Mouse (Mus musculus): ENCODE measurements around the gene Rpl18. TPM values are rescaled to one million over a fixed set of nuclear protein-coding genes. Genes with fewer than 3 reads are reported as not detected.
A peak's percentile ranks its signal among the peaks of the same experiment; 100 is the strongest.

Rpl18 gene
- 1,000 to 10,000 TPM; 1,050 to 1,062 TPM for total RNA-seq (2021)
- long read RNA-seq, experiment 1, transcript Rpl18-202 (6 exons, 1,027 nt) = minor isoform, 20 of 410 reads
- long read RNA-seq, experiment 1, transcript Rpl18-205 (2 exons, 450 nt) = minor isoform, 12 of 410 reads
- long read RNA-seq, experiment 1, transcript Rpl18-201 (6 exons, 679 nt) = major isoform, 329 of 410 reads
- long read RNA-seq, experiment 1, partial matches to known transcripts = 41 of 410 reads
- long read RNA-seq, experiment 1, other reads (novel, unspliced or antisense) = 8 of 410 reads
- long read RNA-seq, experiment 2, transcript Rpl18-202 (6 exons, 1,027 nt) = minor isoform, 7 of 195 reads
- long read RNA-seq, experiment 2, transcript Rpl18-201 (6 exons, 679 nt) = major isoform, 156 of 195 reads
- long read RNA-seq, experiment 2, transcript Rpl18-205 (2 exons, 450 nt) = minor isoform, 6 of 195 reads
- long read RNA-seq, experiment 2, partial matches to known transcripts = 19 of 195 reads
- long read RNA-seq, experiment 2, other reads (novel, unspliced or antisense) = 5 of 195 reads

DNA sequence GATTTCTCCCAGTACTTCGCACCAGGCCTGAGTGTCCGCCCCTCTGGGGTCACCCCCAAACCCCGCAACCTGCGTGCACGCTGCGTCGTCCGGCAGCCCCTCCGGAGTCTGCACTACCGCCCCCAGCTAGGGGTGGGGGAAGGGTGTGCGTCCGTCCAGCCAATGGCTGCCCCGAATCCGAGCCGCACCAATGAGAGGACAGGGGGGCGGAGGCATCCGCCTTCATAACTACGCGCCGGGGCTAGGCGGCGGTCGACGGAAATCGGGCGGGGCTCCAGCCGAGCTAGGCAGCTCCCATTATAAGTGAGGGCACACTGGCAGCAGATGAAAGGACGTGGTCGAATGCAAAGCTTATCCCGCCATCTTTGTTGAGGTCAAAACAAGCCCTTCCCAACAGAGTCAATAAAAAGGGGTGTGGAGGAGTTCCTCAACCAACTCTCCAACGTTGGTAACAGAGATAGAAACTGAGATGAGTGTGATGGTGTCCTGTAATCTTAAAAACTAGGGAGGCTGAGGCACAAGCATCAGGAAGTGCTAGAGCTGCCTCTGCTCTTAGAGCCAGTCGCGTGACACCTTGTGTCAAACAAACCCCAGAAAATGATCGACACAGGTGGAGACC, at the start of gene Rpl18:
Gene Rpl18 (plus strand): TSS at position 368 of the 619 bp plus-strand sequence.
- DNase-seq = peak; percentile 99

DNA sequence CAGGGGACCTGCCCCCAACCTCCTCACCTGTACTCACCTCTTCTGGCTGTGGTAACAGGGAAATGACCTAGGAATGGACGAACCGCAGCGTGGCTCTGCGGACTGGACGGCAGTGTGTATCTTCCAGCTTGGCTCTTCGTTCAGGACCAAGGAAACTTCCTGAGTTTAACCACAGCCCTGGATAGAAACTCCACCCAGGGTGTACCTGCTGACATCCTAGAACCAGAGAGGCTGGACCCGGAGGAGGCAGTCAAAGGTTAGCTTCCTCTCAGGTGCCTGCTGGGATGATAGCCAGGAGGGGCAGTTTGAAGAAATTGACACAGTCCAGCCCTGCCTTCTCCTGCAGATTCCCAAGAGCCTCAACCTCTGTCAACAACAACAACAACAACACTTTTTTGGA, 49.1 kb upstream of the Rpl18 start, which contains the start of gene Fut2:
Gene Fut2 (minus strand): TSS at position 234 of the 400 bp plus-strand sequence.
- DNase-seq = no peak

DNA sequence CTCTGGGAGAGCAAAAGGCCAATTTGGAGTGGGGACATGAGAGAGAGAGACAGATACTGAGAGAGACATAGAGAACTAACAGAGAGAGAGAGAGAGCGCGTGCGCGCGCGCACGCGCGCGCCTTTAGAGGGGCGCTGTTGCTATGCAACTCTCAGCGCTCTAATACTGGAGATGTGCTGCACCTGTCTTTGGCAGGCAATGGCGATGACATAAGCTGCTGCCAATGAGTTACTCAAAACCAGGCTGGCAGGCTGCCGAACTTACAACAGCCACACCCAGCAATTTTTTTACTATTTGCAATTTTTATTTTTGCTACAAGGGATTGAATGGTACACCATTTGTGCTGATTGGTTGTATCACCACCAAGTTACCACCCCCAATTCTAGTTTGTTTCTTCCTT, 47.5 kb upstream of the Rpl18 start:
- DNase-seq = no peak

DNA sequence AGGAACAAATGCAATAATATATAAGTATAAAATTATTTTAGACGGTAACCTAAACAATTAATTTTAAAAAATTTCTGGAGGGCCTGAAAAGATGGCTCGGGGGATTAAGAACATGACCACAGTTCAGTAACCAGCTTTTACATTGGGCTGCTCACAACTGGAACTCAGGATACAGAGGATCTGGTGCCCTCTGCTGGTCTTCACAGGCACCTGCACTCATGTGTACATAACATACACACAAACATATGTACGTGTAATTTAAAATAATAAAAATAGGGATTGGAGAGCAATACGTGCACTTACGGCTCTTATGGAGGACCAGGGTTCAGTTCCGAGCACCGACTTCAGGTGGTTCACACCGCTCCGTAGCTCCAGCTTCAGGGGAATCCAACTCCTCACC, 46.3 kb upstream of the Rpl18 start:
- DNase-seq = no peak

DNA sequence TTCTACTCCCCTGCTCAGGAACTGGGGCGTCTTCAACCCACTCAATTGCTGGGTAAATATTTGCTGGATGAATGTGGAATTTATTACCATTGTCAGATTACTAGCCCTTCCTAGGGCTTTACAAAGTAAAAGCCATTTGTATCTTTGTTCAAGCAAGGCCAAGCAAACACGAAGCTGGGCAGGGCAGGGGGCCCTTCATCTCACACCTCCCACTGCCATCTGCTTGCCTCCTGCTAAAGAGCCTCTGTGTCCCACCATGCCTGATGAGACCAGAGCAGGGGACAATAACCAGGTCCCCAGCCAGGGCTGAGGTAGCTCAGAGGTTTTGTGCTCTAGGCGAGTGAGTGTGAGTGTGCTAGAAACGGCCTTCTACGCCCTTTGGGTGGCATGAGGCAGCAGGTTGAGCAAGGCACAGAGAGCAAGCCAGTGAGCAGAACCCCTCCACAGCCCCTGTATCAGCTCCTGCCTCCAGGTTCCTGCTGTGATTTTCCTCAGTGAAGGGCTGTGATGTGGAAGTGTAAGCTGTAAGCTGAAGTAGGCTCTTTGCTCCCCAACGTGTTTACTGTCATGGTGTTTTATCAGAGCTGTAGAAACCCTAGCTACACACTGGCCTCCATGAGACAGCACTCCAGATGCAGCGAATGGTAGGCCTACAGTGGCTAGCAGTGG, 37.5 kb upstream of the Rpl18 start:
- DNase-seq = no peak

DNA sequence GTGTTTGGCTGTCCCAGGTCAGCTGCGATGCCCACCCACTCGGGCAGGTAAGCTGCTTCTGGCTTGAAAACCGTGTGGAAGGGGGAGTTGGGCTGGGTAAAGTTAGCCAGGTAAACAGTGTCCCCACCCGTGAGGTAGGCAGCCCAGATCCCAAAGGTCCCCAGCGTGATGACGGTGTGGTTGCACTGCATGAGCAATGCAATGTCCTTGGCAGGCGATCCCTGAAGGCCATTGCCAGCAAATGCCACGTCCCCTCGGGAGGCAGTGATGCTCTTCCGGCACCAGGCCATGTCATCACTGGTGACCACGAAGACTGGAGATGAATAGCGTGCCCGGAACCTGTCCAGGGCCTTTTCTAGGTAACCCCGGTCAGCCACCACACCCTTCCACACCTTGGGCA, 36.7 kb upstream of the Rpl18 start:
- DNase-seq = peak; percentile 75 to 81

DNA sequence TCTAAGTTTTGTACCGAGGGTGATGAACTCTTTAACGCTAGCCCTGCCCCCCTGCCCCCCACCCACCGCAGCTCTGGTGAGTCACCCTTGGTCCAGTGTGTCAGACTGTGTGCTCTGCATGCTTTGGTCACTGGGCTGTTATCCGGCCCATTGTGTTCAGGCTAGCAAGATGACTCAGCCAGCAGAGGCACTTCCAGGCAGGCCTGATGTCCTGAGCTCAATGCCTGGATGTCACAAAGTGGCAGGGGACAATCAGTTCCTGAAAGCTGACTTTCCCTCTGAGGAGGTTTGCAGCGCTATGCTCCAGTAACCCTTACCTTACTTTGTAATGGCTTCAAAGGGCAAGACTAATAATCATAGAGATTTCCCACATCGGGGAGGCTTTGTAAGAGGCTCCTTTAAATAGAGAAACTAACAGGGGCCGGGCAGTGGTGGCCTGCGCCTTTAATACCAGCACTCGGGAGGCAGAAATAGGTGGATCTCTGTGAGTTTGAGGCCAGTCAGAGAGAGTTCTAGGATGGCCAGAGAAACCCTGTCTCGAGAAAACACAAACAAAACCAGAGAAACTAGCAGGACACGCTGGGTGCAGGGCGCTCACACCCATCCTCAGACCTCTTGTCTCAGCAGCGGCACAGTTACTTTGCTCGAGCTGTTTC, 35.2 kb upstream of the Rpl18 start:
- peak; percentile 80 to 81 for DNase-seq

DNA sequence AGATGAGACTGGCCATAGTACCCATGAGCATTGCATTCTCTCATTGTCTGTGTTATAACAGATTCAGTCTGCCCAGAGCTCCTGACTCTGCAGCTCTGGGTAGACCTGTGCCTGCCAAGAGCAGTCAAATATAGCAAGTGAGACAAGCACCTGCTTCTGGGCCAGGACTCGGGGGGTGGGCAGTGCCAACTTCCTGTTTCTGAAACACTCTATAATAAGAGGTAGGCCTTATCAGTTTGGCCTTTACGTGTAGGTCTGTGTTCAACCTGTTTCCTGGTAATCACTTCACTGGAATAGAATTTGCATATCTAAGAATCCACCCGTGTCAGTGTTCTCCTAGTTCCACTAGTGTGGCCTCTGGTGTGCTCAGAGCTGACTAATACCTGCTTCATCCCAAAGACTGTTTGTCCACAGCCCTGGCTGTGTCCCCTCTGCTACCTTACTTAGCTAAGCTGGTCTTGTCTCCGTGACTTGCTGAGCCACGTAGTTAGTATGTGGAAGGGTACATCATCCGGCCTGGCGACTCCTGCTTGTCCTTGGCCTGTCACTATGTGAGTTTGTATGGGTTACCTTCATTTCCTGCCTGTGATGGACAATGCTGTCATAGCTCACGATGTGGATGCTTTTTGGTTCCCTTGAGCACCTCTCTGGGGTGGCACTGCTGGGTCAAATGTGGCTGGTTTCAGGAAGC, 34.1 kb upstream of the Rpl18 start:
- no peak for DNase-seq

DNA sequence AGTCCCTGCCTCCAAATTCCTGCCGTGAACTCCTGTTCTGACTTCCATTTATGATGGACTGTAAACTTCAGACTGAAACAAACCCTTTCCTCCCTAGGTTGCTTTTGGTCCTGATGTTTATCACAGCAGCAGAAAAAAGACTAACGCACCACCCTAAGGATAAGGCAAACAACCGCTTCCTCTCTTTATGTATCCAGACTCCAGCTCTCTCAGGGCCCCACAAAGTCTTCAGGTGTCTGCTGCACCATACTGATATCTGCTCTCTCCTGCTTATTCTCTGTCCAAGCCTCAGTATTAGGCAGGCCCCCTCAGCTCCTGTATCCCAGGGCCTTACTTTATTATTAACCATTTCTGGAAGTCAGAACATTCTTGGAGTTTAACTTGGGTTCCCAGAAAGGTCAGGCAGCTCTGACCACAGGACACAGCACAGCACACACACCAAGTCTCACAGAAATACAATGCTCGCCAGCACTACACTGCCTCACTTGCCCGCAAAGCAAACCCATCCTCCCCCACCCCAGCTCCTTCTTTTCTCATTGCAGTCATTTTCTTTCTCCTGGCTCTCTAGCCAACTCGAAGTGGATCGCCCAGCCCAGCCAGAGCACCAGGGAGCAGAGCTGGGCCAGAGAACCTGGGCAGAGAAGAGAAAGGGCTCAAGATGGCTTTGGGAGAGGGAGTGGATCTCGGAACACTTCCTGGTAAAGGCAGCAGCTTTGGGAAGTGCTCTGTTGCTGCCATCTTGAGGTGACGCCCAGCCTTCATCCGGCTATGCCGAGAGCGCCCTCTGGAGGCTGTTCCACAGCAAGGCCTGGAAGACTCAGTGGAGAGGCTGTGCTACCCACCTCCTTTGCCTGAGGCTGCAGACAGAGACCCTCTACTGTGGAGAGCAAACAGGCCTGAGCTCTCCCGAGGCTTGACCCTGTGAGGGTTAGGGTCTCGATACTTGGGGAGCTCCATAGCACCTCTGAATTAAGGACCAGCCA, 32.8 kb upstream of the Rpl18 start:
- DNase-seq = peak; percentile 91

DNA sequence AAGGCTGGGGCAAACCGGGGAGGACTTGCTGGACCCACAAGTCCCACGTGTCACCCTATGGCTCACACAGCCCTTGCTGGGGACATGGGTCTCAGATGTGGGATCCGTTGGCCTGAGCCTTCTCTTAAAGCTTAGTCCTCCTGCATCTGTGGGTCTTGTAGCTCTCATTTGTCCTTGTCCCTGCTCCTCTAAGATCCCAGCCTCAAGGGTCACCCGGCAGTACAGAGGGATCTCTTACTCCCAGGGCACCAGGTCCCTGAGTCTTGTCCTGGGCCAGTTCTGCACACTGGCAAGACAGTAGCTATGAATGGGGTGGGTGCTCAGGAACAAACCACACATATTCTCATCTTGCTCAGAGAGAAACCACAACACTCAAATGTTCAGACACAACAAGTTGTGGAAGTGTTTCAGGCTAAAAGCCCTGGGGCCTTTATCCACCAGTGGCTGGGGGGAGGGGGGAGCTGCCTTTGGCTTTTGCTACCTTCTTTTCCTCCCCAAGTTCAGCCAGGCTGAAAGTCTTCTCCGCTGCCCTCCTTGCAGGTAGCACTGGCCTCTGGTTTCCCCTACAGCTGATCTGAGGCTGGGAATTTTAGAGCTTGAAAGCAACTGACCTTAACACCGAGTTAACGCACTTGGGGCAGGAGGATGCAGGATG, 31.7 kb upstream of the Rpl18 start, which contains the start of gene Ntn5:
Gene Ntn5 (plus strand): TSS at position 627 of the 655 bp plus-strand sequence.
- no peak for DNase-seq

DNA sequence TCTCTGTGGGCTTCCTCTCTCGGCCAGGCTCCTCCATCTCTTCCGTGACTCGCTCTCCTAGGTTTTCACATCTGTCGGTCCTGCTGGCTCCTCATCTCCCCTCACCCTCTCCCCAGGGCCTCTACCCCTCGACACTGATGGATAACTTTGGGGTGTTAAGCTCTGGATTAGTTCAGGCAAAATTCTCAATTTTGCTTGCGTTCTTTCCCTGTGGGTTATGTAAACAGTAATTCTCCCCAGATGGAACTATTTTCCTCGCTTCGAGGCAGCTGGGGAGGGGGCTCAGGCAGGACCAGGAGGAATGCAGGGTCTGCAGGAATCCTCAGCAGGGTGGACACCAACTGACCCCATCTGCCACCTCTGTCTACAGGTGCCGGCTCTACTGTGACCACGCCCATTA, 29.4 kb upstream of the Rpl18 start:
- no peak for DNase-seq

DNA sequence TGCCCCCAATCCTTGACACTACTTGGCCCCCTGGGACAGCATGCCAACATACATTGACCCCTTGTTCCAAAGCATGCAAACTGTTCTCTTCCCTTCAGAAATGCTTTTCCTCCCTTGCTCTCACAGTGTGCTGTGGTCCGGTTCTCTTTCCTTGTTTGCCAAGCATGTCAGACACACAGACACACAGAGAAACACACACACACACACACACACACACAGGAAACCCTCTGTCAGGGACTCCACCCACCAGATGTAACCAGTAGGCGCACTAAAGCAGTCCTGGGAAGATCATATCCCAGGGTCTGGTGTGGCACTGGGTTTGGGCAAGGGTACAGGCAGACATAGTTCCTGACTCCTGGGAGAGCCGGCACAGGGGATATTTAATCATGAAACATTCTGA, 28.4 kb upstream of the Rpl18 start:
- no peak for DNase-seq

DNA sequence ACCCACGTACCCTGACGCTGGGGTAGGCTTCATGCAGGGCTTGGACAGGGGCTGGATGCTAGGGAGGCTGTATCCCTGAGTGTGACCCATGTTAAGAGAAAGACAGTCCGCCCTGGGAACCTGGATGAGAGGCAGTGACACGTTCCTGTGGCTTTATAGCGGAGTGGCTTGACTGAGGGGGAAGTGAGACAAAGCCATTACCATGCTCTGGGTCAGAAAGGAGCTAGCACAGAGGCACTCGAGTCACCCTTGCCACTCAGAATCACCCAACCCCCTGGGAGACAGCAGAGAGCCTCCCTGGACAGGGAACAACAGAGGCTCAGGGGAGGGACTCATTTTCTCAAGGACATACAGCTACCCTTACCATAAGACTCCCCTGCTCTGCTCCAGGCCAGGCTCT, 26.2 kb upstream of the Rpl18 start:
- DNase-seq = no peak

DNA sequence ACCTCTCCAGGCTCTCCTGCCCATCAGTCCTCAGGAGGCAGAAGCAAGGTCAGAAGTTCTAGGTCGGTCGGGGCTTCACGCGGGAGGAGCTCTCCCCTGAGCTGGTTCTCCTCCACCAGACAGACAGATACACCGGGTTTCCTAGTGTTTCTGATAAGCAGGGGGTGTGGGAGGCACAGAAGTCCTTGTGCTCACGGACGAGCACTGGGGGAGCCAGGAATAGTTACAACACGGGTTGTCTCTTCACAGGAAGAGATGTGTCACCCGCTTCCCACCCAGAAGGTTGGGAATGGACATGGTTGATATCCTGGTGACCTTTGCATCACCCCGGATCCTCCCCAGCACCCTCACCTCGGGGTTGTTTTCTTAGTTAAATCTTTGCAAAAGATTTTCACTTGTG, 25.5 kb upstream of the Rpl18 start:
- peak in 1 of 2 experiments; percentile 29 for DNase-seq

DNA sequence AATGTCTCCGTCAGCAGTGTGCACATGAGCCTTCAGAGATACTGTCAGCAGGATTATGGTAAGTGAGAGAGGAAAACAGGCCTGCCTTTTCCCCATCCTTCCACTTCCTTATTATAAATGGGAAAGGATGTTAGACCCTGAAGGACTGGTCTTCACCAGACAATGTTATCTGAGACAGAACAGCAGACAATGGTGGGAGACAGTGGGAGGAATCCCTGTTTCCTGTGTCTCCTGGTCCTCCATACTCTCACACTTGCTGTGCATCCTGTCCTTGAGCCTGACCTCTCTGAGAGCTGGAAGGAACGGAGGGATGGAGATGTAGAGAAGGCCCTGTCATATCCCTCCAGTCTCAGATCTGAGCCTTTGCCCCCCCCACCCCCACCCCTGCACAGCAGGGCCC, 22.9 kb upstream of the Rpl18 start:
- DNase-seq = no peak

DNA sequence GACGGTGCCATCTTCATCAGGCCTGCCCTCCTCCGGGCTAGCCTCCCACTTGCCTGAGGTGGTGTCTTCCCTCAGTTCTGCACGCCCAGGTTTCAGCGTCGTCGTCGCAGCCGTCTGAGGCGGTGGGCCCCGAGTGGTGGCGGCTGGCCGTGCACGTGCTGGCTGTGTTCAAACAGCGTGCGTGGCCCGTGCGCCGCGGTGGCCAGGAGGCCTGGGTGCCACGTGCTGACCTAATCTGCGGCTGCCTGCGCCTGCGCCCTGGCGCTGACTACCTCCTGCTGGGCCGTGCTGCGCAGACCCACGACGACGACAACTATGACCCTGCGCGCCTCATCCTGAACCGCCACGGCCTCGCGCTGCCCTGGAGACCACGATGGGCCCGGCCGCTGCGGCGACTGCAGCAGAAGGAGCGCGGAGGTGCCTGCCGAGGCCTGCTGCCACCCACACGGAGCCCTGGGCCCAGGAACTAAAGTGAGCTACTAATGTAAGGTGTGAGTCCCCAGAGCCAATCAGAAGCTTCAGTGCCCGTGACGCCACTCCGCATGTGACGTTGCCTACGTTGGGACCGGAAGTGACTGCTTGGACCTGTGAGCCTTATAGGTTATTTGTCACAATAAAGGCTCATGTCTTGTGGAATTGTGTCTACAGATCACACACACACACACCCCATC, 21.2 kb upstream of the Rpl18 start, which contains the start of gene Sec1:
Gene Sec1 (minus strand): TSS at position 482 of the 671 bp plus-strand sequence.
- DNase-seq = no peak

DNA sequence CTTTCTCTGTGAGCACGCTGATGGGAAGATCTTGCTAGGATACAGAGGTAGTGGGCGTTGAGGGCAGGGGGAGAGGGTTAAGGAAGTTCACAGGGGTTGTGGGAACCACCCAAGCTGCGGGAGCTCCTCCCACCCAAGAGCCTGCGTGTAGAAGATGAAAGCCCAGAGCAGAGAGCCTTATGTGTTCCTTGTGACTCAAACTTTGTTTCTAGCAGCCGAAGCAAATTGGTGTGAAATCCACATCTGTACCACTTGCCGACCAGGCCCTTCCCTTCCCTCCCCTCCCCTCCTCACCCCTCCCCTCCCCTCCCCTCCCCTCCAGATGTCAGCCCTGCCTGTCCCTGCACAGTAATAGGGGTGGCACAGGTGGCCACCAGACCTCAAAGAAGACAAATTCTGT, 20.2 kb upstream of the Rpl18 start:
- no peak for DNase-seq

DNA sequence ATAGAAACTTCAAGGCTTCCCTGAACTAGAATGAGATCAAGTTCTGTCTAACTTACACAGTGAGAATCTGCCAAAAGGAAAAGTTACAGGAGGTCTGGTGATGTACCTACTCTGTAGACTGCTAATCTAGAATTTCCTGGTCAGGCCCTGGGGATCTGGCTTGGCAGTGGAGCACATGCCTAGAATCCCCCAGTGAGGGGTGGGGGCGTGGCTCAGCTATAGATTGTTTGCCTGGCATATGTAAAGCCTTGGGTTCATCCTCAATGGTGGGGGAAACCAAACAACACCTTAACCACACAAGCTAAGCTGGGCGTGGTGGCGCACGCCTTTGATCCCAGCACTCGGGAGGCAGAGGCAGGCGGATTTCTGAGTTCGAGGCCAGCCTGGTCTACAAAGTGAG, 17.4 kb upstream of the Rpl18 start:
- no peak for DNase-seq

DNA sequence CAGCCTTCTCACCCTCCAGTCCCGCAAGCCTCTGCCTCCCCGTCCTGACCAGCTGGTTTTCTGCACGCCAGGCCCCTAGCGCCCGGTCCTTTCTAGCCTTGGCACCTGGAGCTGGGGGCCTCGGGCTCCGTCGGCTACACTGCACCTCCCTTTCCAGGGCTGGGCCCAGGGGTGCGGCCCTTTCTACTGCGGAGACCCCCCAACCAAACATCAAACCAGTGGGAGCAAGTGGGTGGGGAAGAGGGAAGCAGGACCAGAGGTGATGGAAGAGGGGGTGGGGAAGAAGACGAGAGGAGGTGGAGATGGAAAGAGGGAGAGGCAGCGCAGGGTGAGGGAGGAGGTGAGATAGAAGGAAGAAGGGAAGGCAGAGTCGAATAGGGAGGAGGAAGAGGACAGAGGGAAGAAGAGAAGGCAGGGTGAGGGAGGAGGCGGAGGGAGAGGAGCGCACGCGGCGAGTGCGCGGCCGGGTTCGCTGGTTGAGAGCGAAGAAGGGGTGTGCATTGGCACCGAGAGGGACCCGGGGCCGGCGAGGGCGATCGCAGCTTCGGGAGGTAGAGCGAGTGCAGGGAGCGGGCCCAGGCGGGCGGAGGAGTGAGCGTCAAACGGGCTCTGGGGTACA, 15.6 kb upstream of the Rpl18 start, which contains the start of gene Car11:
Gene Car11 (plus strand): TSS at position 321 of the 619 bp plus-strand sequence.
- peak in 1 of 2 experiments; percentile 35 for DNase-seq
